Mouse (Mus musculus) CD4-positive, CD25-positive, alpha-beta regulatory T cell, adult 2 months (primary cell): ENCODE results near the gene Pcgf2.
"Not testable (repeated sequence)": the region's sequence is repeated elsewhere in the genome, so short reads cannot be mapped to it uniquely, and the experiment has no call there.

Experiments
- DNase-seq: peaks from one replicate; pipeline ENCODE4 v3.0.0-alpha.2; 2012; ENCODE audit warnings: low read depth, low spot score

Gene Pcgf2

GRCm38 (mm10) chr11:97668160-97668559, 32.1 kb downstream of the Pcgf2 start:
- no peak for DNase-seq

GRCm38 (mm10) chr11:97666794-97667193, 33.5 kb downstream of the Pcgf2 start:
- no peak for DNase-seq

DNA sequence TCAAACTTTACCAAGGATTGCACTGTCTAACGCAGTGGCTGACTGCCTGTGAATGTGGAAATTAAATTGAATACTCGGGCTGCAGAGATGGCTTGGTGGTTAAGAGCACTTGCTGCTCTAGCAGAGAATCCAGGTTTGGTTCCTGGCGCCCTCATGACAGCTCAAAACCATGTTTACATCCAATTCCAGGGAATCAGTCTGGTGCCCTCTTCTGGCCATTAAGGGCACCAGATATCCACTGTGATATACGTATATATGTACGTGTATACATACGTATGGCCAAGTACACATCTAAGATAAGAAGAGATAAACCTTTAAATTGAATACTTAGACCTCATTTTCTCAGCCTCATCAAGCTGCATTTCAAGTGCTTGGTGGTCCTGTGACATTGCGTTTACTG, 34.1 kb downstream of the Pcgf2 start:
- peak; percentile 33 for DNase-seq

- DNase-seq = no peak
Measured at GRCm38 (mm10) chr11:97665431-97665830, 34.9 kb downstream of the Pcgf2 start.

DNA sequence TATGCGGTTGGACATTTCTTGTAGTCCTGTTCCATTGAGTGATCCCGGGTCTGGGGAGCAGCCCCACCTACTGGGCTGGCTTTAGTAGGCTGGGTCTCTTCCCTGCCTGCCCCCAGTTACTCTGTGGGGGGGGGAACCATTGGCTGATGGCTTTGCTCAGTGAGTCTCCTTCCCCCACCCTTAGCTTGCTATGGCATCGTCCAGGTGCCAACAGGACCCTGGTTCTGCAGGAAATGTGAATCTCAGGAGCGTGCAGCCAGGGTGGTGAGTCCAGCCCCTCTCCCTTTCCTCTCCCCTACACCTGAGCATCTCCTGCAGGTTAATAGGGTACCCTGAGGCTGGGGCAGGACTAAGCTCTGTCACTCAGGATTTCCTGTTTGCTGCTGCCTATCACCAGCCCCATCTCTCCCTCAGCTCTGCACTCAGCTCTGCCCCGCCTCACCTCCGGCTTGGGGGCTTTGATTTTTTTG, 35.5 kb downstream of the Pcgf2 start:
- peak; percentile 68 for DNase-seq

- DNase-seq = peak; percentile 36
Measured at GRCm38 (mm10) chr11:97664339-97664665, 36.0 kb downstream of the Pcgf2 start.

DNA sequence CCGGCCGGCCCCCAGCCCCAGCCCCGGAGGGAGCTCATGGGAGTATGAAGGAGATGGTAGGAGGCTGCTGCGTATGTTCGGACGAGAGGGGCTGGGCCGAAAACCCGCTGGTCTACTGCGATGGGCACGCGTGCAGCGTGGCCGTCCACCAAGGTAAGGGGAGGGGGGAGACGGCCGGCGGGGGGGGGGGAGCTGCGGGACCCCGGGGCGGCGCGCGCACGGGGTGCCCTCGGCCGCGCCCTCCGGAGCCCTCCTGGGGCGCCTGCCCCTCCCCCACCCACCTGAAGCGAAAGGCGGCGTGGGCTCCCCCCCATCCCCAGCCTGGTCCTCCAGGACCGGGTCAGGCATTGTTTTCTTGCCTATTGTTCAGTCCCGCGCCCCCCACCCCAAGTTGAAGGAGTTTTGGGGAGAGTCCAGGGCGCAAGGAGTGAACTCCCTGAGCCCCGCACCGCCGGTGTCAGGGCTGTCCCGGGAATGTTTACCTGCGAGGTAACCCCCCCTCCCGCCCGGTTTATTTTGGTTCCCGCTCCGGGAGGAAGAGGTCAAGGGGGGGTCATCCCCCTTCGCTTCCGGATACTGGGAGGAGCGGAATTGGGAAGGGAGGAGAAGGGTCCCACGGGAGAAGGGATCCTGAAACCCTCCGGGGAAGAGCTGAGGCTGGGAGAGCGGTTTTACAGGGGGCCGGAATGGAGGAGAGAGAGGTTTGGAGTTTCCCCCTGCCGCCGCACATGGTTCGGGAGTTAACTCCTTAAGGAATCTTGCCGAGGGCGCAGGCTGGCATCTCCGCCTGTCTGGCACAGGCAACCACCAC, 36.6 kb downstream of the Pcgf2 start:
- peak; percentile 58 for DNase-seq

DNA sequence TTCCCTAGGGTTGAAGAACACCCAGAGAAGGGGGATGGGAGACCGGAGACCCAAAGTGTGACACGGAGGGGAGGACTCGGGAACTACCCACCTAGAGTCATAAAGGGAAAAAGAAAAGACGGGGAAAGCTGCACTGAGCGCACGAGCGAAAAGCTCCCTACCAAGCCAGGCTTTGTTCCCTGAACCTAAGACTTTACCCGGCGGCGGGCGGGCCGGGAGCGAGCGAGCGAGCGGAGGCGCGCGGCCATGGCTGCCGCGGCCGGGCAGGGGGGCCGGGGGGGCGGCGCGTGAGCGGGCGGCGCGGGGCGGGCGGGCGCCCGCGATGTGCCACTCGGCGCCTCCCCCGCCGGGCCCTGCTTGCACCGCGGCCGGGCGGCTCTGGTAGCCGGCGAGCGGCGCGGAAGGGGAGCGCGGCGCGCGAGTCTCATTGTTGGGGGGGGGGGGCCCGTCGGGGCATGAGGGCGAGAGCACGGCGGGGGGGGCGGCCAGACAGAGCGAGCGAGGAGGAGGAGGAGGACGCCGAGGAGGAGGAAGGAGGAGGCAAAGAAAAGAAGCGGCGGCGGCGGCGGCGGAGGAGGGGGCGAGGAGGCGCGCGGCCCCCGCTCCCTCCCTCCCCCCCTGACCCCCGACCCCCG, 37.3 kb downstream of the Pcgf2 start, which contains the start of gene Mllt6:
Gene Mllt6, plus strand, starts transcription at position 522 of the 635 bp plus-strand sequence.
- DNase-seq = peak; percentile 84

DNA sequence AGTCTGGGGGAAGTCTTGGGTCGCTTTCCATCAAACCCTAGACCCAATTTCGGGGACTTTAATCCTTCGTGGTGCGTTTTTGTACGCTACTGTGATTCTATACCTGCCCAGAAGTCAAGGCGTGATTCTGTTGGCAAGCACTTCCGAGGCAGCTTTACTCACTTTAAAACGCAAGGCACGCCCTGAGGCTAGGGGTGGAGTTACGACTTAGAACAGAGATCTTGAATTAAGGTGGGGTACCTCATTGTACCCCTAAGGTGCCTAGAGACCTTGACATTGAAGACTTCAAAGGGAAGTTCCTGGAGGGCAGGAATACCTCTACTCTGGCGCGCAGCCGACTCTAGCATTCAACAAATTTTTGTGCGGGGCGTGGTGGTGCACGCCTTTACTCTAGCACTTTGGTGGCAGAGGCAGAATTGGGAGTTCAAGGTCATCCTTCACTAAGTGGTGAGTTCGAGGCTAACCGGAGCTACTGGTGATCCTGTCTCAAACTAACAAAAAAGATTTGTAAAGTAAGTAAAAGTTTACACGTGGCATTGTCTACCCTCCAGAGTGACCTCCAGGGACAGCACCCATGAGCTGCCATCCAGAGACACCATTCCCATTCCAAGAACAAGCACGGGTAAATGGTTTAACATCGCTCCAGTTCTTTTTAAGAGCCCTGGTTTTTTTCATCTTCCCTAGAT, 37.9 kb downstream of the Pcgf2 start:
- peak; percentile 83 for DNase-seq

DNA sequence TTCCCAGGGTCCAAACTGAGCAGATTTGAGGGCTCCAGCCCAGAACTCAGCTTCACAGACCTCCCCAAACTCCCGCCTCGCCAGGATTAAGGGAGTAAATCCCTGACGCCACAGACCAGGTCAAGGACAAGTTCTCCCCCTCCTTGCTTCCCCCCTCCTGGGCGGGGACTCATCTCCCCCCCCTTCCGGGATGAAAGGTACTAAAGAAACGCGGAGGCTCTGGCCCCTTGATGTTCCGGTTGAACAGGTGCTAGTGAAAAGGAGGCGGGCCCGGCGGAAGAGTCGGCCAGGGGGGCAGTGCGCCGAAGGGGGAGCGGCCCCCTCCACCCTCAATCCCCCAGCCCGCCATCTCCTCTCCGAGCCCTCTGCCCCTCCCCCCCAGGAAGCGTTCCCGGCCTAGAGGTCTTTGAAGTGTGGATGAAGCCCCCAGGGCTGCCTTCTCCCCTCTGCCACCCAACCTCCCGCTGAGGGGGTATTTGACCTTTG, 38.6 kb downstream of the Pcgf2 start:
- DNase-seq = peak; percentile 69

GRCm38 (mm10) chr11:97660734-97661647, 39.3 kb downstream of the Pcgf2 start:
- no peak for DNase-seq

- peak; percentile 89 for DNase-seq
Measured at GRCm38 (mm10) chr11:97659990-97660714, 40.1 kb downstream of the Pcgf2 start.

DNA sequence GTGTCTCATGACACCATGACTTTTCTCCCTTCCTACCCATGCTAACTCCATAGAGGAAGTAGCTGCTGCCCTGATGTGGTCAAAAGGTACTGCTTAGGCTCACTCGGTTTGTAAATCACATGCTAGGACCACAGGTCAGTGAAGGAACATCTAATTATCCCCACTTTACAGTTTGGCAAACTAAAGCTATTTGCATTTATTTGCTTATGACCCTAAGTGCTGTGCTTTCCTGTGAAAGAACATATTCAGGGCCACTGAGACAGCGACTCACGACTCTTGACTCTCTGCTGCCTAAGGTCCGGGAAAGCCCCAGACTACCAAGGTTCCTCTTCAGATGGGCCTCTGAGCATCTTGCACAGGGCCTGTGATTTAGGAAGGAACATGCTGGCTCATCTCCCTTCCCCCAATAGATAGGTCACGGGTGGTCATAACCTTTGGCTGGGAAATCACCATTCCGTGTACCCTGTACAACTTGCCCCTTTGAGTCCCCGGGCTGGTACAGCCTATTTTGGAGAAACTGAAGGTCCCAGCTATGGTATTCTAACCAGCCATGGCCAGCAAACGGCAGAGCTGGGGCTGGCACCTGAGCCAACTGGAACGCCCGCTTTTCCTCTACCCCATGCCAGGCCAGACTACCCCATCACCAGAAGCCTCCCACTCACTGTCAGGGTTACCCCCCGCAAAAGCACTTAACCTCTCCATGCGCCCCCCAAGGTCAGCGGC, 40.9 kb downstream of the Pcgf2 start:
- peak; percentile 81 for DNase-seq

DNA sequence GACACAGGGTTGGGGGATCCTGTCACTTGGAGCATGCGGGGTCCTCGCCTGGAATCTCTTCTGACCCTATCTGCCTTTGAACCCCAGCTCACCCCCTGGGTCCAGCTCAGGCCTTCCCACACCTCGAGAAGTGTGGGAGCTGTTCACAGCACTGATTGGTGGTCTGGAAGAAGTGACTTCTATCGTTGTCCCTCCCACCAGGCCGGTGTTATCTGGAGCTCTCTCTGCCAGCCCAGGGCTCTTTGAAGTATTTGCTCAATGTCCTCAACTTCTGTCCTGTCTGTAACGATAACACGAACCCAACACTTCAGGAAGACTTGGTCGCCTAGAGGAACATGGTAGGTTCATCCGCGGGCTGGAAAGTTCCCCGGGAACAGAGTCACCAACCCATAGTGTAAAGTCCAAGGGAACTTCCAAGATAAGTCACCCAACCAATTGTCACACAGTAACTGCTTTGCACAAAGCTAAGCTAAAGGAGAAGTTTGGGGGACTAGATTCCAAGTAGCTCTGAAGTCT, 41.5 kb downstream of the Pcgf2 start:
- DNase-seq = no peak

- not testable (repeated sequence) for DNase-seq
Measured at GRCm38 (mm10) chr11:97657967-97658366, 42.3 kb downstream of the Pcgf2 start.

- DNase-seq = no peak
Measured at GRCm38 (mm10) chr11:97657184-97657945, 42.9 kb downstream of the Pcgf2 start.

- no peak for DNase-seq
Measured at GRCm38 (mm10) chr11:97656269-97656971, 43.9 kb downstream of the Pcgf2 start.

DNA sequence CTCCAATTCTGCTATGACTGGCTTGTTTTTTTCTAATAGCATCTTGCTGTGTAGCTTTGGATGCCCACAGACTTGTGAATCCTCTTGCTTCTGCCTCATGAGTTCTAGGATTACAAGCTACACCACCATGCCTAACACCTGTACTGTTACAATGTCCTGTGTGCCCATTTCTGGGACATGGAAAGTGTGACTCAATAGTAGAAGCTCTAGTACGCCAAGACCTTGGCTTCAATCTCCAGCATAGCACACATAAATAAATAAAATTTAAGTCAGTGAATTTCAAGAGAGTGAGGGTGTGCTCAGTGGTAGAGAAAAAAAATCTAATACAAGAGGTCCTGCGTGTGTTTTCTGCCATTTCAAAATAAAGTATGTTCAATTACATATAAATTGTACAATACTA, 46.1 kb downstream of the Pcgf2 start:
- DNase-seq = no peak
